Mouse (Mus musculus): ENCODE measurements around the gene Tlr3.

The Tlr3 gene

DNA sequence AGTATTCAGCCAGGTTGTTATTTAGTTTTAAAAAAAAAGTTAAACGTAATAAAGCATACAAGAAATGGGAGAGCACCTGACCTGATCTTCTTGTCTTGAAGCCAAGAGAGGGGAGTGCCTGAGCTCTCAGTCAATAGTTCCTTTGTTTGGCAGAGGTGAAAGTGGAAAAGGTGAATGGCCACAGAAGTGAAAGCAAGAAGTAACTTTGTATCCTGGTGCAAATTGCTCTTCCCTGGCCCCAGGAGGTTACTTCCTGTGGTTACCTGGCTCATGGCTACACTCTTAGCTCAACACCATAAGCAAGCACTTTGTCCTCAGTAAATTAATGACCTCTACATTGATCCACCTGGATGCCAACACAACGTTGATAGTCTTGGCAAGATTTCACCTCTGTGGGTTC lies at the start of gene Tlr3:
Gene Tlr3, minus strand, starts transcription at position 199 of the 400 bp plus-strand sequence.
- no peak for DNase-seq (ENCODE audit: low read depth, low spot score)

DNA sequence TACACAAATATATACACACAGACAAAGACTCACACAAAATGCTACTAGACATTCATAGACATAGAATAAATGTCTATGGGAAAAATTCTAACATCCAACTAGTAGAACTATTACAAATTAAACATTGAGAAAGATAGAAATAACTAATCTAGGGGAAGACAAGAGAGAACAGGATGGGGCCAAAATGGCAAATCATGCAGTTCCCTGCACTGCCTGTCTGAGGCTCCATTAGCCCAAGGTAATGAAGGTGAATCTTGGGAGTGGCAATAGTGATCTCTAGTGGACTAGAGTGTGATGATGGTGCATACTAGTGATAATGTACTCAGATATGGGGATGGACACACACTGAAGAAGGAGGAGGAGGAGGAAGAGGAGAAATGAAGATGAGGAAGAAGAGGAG lies 47.0 kb upstream of the Tlr3 start:
- no peak for DNase-seq (ENCODE audit: low read depth, low spot score)

DNA sequence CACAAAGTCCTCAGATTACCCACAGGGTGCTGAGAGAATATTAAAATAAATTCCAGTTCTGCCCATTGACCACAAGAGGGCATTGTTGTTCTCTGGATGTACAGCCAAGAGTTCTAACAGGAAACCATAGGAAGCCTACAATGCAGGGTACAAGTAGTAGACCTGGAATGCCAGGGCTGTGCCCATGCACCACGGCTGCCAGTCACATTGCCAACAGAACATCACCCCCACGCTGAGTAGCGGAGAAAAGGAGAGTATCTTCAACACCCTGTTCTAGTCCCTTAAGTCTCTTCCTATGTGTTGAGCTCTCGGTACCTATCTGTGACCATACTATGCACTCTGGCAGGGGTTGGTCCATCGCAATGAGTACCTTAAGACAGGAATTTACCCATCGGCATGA lies 43.5 kb upstream of the Tlr3 start:
- DNase-seq (ENCODE audit: low read depth, low spot score): peak; percentile 66

DNA sequence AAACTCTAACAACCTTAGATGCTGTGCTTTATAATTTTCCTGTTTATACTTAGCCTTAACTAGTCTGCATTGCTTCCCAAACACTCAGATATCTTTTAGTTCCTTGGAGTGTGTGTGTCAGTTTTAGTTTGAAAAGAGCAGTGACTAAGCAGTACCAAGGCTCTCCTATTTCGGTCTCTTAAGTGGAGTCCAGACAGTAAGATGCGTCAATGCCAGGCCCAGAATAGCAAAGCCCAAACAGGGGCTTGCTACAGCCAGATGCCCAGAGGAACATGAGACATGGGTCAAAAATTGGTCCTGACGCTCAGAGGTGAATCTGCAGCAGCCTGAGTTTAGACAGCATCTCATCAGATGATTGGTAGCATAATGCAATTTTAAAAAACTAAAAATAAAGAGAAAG lies 41.2 kb upstream of the Tlr3 start:
- DNase-seq (ENCODE audit: low read depth, low spot score): no peak

DNA sequence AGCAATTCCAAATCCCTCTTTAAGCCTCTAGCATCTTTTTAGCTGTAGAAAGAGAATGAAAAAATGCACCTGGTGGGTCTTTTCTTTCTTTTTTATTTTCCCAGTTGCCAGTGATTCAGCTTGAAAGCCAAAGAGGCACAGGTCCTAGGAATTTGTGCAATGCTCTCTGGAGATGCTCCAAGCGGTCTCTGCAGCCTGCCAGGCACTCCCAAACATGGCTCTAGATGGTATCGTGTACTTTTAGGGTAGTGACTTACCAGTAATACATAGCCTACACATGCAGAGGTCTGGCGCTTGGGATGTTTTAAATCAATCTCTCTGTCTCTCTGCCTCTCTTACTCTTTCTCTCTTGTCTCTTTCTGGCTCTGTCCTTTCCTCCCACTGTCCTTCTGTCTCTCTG lies 38.0 kb upstream of the Tlr3 start:
- no peak for DNase-seq (ENCODE audit: low read depth, low spot score)

DNA sequence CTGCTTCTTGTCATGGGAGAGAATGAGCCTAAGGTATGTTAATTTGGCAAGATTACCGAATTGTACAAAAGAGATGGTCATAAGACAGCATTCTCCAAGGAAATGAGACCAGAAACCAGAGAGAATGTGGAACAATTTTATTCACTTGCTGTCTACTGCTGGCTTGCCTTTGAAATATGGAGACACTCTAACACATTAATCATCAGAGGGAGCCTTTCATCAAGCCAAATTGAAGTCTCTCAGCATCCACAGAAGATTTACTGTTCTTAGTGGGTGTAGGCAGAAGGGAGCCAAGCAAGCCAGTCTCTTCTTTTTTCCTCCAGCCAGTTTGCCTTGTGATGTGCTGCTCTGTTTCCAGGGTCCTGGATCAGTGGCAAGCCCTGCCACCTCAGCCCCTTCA lies 37.4 kb upstream of the Tlr3 start:
- no peak for DNase-seq (ENCODE audit: low read depth, low spot score)

DNA sequence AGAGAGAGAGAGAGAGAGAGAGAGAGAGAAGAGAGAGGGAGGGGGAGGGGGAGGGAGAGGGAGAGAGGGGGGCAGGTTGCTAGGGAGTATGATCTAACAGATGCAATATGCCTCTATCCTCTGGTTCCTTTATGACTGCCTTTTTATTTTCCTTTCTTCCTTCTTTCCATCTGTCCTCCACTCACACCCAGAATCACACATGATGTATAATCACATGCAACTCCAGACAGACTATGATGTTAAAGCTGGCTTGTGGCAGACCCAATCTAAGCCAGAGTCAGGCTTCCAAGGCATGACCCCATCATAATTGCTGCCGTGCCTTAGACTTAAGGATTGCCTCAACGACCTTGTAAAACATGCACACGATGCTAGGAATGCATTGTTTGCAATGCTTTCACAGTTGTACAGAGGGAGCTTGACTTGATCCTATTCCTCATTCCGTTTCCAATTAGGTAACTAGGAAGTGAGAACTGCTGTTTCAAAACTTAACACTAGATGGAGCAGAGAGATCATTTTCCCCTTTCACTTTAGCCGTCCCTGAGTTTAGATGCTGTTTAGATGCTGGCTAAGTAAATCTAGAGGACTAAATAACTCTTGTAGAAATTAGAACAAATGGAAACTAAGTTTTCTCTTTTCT lies 28.1 kb upstream of the Tlr3 start:
- DNase-seq (ENCODE audit: low read depth, low spot score): peak; percentile 67

DNA sequence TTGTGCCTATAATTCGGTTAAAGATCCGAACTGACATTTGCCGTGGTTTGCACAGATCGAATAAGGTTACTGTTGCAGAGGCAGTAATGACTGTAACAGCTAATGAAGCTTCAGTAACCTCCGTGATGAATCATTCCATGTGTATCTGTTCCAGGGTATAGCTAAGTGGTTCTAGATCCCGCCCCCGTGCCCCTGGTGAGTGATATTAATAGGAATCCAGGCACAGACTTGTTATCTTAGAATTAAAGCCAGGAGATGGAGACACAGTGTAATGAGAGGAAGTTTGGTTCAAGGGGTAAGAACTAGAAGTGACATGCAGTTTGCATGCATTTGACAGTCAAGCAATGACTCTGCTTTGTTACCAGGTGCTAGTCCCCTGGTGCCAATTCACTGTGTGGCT lies 9.3 kb upstream of the Tlr3 start:
- DNase-seq (ENCODE audit: low read depth, low spot score): no peak

DNA sequence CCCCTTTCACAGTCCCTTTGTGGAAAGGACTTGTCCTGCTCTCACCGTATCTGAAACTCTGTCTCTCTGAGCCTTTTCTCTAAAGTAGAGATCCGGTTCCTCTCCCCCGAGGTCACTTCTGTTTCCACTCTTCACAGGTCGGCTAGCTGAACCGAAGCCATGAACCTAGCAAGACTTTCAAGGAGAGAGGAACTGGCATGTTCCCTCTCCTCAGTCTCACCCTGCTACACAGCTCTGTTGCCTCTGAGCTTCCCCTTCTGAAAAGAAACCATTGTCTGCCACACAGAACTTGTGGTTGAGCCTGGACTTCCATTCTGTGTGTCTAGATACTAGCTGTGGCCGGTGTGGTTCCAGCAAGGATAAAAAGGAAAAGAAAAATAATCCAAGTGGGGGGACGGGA lies 4.1 kb upstream of the Tlr3 start:
- no peak for DNase-seq (ENCODE audit: low read depth, low spot score)

DNA sequence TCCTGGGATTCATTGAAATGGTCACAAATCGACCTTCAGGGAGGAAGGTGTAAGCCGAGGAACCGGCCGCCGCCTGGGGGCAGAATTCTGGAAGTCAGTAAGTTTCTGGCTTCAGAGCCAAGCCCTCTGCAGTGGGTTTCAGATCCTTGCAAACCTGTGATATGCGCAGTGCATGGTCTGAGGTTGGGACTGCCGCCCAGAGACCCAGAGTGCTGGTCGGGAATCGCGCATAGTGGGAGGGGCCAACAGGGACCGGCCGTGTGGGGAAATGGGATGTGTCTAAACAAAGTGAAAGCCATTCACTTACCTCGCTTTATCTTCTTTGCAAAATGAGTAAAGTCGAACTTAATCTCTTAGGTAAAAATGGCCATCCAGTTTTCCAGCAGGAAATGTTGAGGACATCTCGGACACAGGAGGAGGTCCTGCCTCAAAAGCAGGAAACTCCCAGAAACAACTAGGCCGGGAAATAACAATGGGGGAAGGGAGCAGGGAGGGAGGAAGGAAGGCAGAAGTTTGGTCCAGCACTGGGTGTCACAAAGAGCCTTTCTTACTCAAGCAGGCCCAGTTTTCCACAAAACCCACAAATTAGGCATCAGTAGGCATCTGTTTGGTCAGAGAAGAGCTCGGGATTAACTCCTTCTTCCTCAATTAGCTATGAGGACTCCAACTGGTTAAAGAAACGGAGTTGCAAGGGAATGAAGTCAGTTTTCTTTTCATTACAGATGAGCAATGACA lies 567 bp downstream of the Tlr3 start:
- no peak for DNase-seq (ENCODE audit: low read depth, low spot score)

DNA sequence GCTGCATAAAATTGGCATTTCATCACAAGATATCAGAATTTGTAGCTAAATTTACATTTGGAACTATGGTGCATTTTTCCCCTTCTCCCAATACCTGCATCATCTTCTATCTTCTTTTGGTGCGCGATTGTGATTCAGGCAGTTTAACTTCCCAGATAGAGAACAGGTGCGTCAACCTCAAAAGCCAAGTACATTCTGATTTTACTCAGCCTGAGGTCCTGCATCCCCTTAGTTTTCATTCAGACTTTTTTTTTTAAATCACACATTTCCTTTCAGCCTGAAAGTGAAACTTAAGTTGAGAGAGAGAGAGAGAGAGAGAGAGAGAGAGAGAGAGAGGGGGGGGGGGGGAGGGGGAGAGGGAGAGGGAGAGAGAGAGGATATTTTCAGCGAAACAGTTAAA lies 1.2 kb downstream of the Tlr3 start:
- DNase-seq (ENCODE audit: low read depth, low spot score): no peak

DNA sequence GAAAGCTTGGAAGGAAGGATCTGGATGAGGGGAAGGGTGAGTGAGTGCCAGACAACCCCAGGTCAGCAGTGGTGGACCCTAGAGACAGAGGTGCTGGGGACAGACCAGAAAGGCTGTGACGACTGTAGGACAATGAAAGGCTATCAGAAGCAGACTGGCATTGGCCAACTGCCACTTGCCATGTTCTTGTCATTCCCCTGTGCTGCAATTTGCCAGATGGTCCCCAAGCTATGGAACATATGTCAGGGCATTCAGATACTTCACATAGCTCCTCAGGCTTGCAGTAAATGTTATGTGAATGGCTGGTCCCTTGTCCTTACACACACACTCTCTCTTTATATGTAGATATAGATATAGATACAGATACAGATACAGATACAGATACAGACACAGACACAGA lies 27.6 kb downstream of the Tlr3 start:
- DNase-seq (ENCODE audit: low read depth, low spot score): no peak

DNA sequence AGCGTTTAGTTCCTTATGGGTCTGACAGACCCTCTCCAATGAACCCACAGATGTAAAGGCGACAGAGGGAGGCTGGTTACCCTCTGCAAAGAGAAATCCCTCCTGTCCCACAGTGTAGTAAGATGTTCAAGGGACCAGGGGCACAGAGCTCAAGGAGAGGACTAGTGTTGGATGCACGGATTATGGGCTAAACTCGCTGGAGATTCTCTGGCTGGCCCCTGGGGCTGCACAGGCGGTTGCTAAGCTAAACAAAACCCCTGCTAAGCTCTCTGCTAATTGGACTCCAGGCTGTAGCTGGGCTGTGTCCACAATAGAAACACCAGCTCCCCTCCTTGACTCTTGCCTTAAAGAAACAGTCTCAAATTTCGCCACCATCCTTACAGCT lies 28.9 kb downstream of the Tlr3 start, which contains the start of gene Fam149a:
Gene Fam149a, minus strand, starts transcription at position 329 of the 385 bp plus-strand sequence.
- no peak for DNase-seq (ENCODE audit: low read depth, low spot score)

DNA sequence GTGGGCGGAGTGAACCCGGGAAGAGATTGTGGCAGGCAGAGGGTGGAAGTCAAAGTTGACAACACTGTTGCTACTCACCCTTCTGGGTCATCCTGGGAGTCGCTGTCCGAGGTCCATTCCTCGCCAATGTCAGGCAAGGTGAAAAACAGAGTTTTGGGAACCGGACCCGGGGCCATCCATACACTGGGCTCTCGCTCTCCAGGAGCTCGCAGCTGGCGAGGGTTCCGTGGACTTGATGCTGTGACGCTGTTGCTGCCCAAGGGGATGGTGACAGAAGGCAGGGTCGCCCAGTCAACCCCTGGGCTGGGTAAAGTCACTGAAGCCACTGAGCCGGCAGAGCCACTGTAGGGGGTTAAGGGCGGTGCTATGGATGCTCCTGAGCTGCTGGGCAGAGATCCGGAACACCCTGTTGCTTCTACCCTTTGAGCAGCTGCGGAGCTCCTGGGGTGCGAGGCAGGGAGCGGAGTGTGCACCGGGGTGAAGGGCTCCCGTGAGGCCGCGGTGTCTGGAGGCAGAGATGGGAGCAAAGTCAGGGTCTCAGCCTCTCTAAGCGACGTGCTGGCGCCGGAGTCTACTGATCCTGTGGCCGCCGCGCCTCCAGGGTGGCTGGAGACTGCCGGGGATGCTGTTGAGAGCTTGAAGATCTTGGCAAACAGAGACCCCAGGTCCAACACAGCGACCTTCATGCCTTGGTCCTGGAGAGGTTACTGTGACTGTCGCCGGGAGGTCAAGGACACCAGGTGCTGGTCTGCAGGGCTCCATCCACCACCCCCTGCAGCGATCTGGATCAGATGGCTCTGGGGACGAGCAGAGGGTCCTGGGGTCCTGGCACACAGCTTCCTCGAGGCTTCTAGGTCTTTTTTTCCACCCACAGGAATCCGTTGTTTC lies 29.6 kb downstream of the Tlr3 start:
- DNase-seq (ENCODE audit: low read depth, low spot score): no peak

DNA sequence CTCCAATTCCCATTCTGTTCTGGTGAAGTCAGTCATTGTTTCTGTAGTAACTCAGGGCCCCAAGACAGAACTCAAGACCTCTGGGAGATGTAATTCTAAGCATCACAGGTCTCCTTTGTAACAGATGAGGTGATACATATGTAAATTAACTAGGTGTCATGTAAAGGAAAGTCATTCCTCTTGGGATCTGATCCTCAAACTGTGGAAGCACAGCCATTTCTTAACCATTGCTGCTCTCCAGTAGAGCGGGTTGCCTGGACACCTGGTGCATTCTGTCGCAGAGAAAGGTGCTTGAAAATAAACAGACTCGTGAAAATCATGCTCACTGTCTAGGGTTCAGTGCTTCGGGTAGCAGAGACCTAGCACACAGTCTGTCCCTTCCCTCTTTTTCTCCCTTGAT lies 30.3 kb downstream of the Tlr3 start:
- no peak for DNase-seq (ENCODE audit: low read depth, low spot score)

DNA sequence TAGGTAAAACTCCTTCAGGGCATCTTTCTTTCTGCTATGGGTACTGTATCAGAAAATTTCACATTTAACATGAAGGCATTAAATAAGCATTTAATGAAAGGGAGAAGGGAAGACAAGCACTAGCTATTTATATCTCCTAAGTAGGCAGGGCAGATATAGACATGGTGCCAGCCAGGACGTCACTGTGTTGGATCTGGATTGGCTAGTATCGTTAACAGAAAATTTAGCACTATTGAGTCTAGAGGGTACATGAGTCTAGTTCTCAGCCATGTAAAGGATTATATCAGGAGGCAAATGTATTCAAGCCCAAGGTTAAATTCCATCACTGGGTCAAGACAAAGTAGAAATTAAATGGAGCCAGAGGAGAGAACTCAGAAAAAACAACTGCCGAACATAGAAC lies 36.8 kb downstream of the Tlr3 start:
- DNase-seq (ENCODE audit: low read depth, low spot score): no peak

DNA sequence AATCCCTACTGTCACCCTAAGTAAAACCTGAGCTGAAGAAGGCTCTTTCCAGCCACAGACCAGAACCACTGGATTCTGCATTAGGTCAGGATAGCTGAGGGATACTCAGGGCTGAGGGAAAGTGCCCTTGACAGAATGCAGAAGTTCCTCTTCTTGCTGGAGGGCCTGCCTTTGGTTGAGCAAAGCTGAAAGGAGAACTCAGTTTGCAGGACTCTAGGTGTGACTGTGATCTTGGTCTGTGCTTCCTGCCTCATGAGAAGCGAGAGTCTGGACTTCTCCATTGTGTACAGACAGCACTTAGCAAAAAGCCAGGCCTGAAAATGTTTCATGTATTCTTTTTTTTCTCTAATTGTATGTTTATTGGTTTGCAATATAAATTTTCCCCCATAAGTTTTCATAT lies 43.7 kb downstream of the Tlr3 start:
- DNase-seq (ENCODE audit: low read depth, low spot score): no peak

DNA sequence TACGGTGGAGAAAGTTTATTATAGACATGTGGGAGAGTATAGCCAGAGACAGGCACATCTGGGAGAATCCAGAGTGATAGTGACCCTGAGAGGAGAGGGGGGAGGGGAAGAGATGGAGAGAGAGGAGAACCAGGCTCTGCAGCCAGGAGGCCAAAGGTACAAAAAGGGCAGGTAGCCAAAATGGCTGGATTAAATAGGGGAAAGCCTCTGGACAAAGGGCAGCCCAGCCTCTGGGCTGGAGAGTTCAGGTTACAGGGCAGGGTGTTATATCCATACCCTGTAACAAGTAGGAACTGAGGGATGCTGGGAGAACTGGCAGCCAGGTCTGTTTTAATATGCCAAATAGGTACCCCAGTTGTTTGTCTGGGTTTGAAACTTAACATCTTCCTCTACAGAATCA lies 47.7 kb downstream of the Tlr3 start:
- DNase-seq (ENCODE audit: low read depth, low spot score): no peak

DNA sequence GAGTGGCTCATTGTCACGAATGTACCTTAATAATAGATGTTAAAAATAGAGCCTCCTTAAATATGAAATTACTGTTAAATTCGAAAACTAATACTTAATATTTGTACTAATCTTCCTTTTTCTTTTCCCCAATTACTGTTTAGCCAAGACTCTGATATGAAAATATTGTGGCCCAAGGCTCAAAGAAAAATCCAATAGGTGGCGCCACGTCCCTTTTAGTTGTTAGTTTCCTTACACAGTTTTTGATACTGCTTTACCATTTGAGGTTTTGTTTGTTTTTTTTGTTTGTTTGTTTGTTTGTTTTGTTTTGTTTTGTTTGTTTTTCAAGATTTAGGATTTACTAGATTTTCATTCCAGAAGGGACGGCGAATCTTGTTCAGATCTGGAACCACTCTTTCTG lies 48.6 kb downstream of the Tlr3 start:
- DNase-seq (ENCODE audit: low read depth, low spot score): no peak

DNA sequence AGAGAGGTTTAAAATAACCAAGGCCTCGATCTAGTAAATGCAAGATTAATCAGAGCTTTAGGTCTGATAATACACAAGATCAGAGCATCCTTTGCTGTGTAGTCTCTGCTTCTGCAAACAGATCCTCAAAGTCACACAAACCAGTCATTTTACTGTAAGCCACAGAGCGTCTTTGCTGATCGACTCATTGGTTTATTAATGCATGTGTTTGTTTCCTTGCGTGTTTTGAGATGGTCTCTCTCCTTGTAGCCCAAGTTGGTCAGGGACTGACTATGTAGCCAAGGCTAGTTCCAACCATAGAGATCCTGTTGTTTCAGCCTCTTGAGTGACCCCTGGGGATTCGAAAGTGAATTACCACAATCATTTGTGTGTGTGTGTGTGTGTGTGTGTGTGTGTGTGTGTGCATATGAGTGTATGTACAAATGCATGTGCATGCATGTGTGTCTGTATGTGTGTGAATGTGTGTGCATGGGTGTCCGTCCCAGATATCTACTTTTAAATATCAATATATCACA lies 51.7 kb downstream of the Tlr3 start:
- DNase-seq (ENCODE audit: low read depth, low spot score): no peak

DNA sequence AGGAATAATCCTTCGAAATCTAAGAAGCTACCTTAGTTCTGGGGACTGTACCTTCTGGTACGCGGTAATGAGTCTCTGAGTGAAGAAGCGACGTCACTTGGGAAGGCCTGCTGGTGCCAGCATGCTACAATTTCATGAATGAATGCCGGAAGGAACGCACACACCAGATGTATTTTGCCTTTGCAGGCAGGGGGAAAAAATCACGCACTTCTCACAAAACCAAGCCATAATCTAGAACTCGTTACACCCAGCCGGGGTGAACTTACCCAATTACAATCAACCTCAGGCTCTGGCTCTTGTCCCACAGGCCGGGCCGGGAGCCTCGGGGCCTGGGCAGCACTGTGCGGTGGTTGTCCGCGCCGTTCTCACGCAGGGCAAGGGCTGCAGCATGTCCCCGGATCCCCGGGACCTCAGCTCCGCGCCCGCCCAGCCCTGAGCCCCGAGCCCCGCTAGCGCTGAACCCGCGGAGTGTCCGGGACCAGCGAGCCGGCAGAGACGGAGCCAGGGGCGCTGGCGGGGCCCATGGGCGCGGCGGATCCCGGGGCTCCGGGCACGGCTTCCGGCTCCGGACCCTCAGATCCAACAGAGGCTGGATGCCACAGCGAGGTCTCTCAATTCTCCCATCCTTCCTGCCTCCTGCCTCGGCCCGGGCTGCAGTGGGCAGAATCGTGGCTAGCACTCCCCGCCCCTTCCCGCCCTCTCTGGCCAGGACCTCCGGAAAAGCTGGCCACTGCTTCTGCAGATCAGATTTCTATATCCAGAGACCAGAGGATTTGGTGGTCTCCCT lies 52.6 kb downstream of the Tlr3 start:
- DNase-seq (ENCODE audit: low read depth, low spot score): no peak

DNA sequence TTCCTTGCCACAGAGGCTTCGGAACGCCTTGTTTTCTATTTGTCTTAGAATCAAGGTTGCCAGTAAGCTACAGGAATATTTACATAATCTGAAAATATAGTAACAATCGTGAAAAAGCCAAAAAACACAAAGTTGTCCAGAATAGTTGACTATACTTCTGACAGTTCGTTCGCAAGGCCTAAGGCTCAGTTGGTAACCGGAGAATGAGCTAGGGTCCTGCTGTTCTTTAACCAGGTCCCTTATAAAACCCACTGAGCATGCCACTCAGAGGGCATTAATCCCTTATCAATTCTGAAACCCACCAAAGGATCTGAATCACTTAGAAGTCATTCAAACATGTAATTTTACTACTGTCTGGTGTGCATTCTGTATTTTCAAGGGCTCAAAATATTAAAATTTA lies 55.1 kb downstream of the Tlr3 start:
- no peak for DNase-seq (ENCODE audit: low read depth, low spot score)

Data from brain, embryonic 18.5 days (tissue).